Mouse (Mus musculus) heart, adult 2 months (tissue): Measurements from ENCODE around the gene Rchy1. TPM values are rescaled to one million over a fixed set of nuclear protein-coding genes. Genes with fewer than 3 reads are reported as not detected.

Experiments used
- DNase-seq, 2 experiments: peaks; one replicate each; pipeline ENCODE4 v3.0.0; 2021
- H3K27ac ChIP-seq: fragments of 200-600 bp; 2 replicates; pipeline ENCODE4 v1.8.1; 2022
- H3K27me3 ChIP-seq: fragments of 200-500 bp; 2 replicates; pipeline ENCODE4 v1.6.1; 2012; ENCODE audit warnings: mild to moderate bottlenecking, low read length, inconsistent platforms, mixed read lengths; ENCODE audit not compliant: control insufficient read depth, insufficient read depth
- H3K36me3 ChIP-seq: fragments of 200-500 bp; 2 replicates; pipeline ENCODE4 v1.6.1; 2012; ENCODE audit warnings: low read length, inconsistent platforms; ENCODE audit not compliant: control insufficient read depth, insufficient read depth
- H3K4me1 ChIP-seq: fragments of 200-500 bp; 2 replicates; pipeline ENCODE4 v1.6.1; 2011; ENCODE audit warnings: low read length; ENCODE audit not compliant: control insufficient read depth, insufficient read depth
- H3K4me3 ChIP-seq: fragments of 200-600 bp; 2 replicates; pipeline ENCODE4 v1.8.1; 2022
- H3K79me2 ChIP-seq: fragments of 200-500 bp; replicated peaks from 2 replicates; pipeline ENCODE4 v1.6.1; 2012; ENCODE audit warnings: mild to moderate bottlenecking, inconsistent platforms, low read length, moderate library complexity, mixed read lengths; ENCODE audit not compliant: control insufficient read depth, insufficient read depth
- H3K9ac ChIP-seq: fragments of 200-500 bp; 2 replicates; pipeline ENCODE4 v1.6.1; 2012; ENCODE audit warnings: low read depth, mild to moderate bottlenecking, control low read depth, inconsistent platforms, low read length, mixed read lengths
- CTCF ChIP-seq: fragments of 200-600 bp; IDR thresholded peaks from 2 replicates; pipeline ENCODE4 v1.8.1; 2022; ENCODE audit warnings: antibody characterized with exemption, mild to moderate bottlenecking, moderate library complexity
- EP300 ChIP-seq: fragments of 200-500 bp; IDR thresholded peaks from 2 replicates; pipeline ENCODE4 v1.6.1; 2011; ENCODE audit warnings: low read depth, low read length, control low read depth; ENCODE audit not compliant: insufficient read depth
- POLR2A ChIP-seq: fragments of 200-500 bp; IDR thresholded peaks from 2 replicates; pipeline ENCODE4 v1.6.1; 2011; ENCODE audit warnings: mild to moderate bottlenecking, low read depth, low read length, control low read depth; ENCODE audit not compliant: insufficient read depth
- WGBS: fragments of 180-500 bp; shearing (Covaris S2); methylation state at CpG from one replicate; pipeline ENCODE4 v1.1.7; 2018; 5-methylcytosine and 5-hydroxymethylcytosine counted together
- intact Hi-C: fragments of 180-260 bp; cut with DNase I; formaldehyde crosslinking; loops from one replicate; pipeline ENCODE4 v1.15.1; 2025
- polyA plus RNA-seq: library from polyadenylated mRNA; depleted of rRNA; stranded (reverse); fragments of >200 nt; gene quantifications from 2 replicates; pipeline ENCODE4 v1.2.3, GENCODE M21; 2012
- total RNA-seq, 2 experiments: library from RNA; stranded (reverse); gene quantifications; 2 replicates each; pipeline ENCODE4 v1.2.3; 2021

Rchy1 gene
- total and polyA plus RNA-seq, 3 experiments: 21.8 to 33.0 (median 26.9) TPM

DNA sequence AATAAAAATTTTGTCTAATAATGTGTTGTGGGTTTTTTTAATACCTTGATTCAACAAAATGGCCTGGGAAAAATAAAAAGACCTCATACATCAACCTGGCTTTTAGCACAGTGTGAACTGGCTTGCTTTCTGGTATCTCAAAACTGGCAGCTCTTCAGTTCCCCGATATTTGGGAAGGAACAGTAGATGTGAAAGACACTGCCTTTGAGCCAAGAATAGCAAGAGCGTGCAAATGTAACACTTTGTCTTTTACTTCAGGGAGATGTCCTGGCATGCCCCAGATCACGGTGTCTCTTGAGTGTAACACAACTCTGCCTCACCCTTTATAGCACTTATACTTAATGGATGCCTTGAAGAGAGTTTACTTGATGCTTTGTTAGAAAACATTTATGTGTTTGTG is 9.2 kb upstream of the Rchy1 start:
- TF ChIP-seq CTCF: no peak
- no peak for TF ChIP-seq POLR2A
- no peak for TF ChIP-seq EP300
- no peak overlapping the region for H3K4me3 ChIP-seq
- H3K27ac ChIP-seq: no peak overlapping the region
- no peaks in the 10 kb centered on the region for H3K79me2 ChIP-seq
- 61% methylated on average over 3 of the region's 3 CpGs for WGBS
- no peaks in the 10 kb centered on the region for H3K27me3 ChIP-seq
- no peak for DNase-seq
- intact Hi-C loops: no loop called here
- no peaks in the 10 kb centered on the region for H3K36me3 ChIP-seq
- H3K4me1 ChIP-seq: no peaks in the 10 kb centered on the region
- no peak overlapping the region for H3K9ac ChIP-seq

DNA sequence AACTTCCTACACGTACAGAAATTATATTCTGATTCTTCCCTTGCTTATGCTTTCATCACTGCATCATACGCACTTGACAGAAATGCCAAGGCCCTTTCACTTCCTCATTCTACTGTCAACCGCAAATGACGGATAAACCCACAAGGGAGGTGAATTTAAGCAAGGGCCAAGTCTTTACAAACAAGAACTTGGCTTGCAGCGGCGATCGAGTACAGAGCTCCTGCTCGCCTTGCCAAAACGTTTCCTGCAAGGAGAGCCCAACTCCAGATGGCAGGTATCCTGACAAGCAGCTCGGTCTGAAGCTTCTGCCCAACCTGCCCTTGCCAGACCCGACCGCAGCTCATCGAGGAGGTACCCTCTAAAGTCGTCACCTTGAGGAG is 619 bp downstream of the Rchy1 start:
- Histone ChIP-seq H3K4me3 (peak overlapping the region; percentile 83), H3K4me1 (peaks cover 8% of the 10 kb centered on the region), H3K79me2 (peaks cover 5% of the 10 kb centered on the region; the same call in 1 of the 2 replicates), H3K27ac (peak overlapping the region; percentile 99), H3K9ac (peak overlapping the region; percentile 83), H3K27me3 (no peaks in the 10 kb centered on the region), H3K36me3 (peaks cover 24% of the 10 kb centered on the region)
- no peak for DNase-seq
- intact Hi-C loops: loop anchor here (2.0 to 10.0 kb wide), 4 partner anchors 81 to 543 kb away; partner anchors contain the start of genes Cdkl2, G3bp2, Scarb2 and Uso1
- under 1% methylated on average over 14 of the region's 14 CpGs for WGBS
- TF ChIP-seq CTCF: no peak
- TF ChIP-seq POLR2A: no peak
- no peak for TF ChIP-seq EP300

DNA sequence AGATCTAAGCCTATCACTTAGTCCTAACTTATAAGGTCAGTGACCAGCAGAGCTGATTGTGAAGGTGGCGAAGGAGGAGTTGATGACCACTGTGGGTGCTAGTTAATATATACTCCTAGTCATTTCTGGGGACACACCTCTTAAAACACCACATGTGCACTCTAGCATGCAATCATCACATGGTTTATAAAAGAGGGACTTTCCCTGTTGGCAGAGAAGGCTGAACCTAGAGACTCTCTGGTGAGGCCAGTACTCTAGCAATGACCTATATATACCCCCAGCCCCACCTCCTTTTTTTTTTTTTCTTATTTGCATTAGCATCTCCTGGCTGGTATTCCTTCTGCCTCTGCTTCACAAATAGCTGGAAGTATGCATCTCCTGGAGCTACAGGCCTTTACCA is 1.5 kb downstream of the Rchy1 start:
- TF ChIP-seq POLR2A (no peak), CTCF (no peak), EP300 (no peak)
- peaks cover 24% of the 10 kb centered on the region for H3K36me3 ChIP-seq
- peak overlapping the region; percentile 83 for H3K4me3 ChIP-seq
- no peak overlapping the region; the same call in none of the 2 replicates for H3K9ac ChIP-seq
- intact Hi-C loops: loop anchor here (5.0 to 10.0 kb wide), 2 partner anchors 176 to 543 kb away; partner anchors contain the start of genes Scarb2 and Uso1
- 70% methylated on average over 1 of the region's 1 CpGs for WGBS
- DNase-seq: peak in 1 of 2 experiments; percentile 7
- H3K4me1 ChIP-seq: peaks cover 8% of the 10 kb centered on the region
- H3K79me2 ChIP-seq: peaks cover 5% of the 10 kb centered on the region; the same call in 1 of the 2 replicates
- no peaks in the 10 kb centered on the region for H3K27me3 ChIP-seq
- peak overlapping the region; percentile 99 for H3K27ac ChIP-seq

DNA sequence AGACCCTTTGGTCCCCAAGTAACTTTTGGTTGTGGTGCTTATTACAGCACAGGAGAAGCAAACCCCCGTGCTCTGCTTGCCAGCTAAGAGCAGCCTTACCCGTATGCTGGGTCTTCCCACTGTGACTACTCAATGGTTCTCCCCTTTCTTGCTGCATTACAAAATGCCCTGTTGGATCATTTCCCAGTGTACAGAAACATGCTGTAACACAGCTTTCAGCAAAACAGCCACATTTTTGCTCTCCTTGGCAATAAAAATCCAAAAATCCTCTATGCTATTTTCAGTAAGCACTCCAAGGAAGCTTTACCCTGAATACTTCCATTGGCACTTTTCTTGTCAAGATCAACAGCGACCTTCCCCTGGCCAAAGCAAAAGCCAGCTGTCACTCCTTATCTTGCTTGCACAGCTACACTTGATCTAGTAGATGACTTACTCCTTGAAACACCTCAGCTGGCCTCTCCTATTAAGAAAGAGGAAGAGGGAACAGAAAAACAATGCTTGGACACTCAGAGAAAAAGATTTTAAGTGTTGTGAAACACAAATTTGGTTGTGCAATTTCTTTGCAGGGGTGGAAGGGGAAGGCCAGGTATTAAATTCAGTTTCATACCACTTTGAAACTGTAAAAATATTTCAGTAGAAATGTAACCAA is 2.1 kb downstream of the Rchy1 start:
- peaks cover 25% of the 10 kb centered on the region for H3K36me3 ChIP-seq
- 15% methylated on average over 3 of the region's 3 CpGs for WGBS
- no peaks in the 10 kb centered on the region for H3K27me3 ChIP-seq
- peak overlapping the region; percentile 14 for H3K9ac ChIP-seq
- intact Hi-C loops: loop anchor here (5.0 to 10.0 kb wide), 2 partner anchors 177 to 544 kb away; partner anchors contain the start of genes Scarb2 and Uso1
- H3K4me3 ChIP-seq: peak overlapping the region; percentile 17; the same call in 1 of the 2 replicates
- H3K27ac ChIP-seq: peak overlapping the region; percentile 37
- peak in 1 of 2 experiments; percentile 7 for DNase-seq
- peaks cover 8% of the 10 kb centered on the region for H3K4me1 ChIP-seq
- no peak for TF ChIP-seq CTCF
- TF ChIP-seq EP300: no peak
- TF ChIP-seq POLR2A: no peak
- peaks cover 5% of the 10 kb centered on the region; the same call in 1 of the 2 replicates for H3K79me2 ChIP-seq

DNA sequence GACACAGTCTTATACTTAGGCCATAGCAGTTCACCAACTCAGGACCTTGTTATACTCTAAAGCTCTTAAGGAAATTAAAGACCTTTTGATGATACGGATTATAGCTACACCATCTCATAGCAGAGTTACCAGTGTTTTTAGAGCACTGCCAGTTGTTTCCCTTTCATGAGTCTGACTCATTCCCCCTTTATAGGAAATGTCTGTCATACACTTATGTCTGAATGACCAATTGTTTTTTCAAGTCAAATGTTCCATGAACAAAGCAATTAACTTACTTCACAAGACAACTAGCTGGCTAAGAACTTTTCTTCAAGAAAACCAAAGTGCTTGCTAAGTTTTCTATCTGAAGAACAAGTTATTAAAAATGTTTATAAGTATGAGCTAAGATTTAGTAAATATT is 2.9 kb downstream of the Rchy1 start:
- Histone ChIP-seq H3K4me3 (no peak overlapping the region), H3K9ac (no peak overlapping the region), H3K36me3 (peaks cover 26% of the 10 kb centered on the region), H3K4me1 (peaks cover 8% of the 10 kb centered on the region), H3K27ac (no peak overlapping the region; the same call in 1 of the 2 replicates), H3K79me2 (peaks cover 5% of the 10 kb centered on the region; the same call in 1 of the 2 replicates), H3K27me3 (no peaks in the 10 kb centered on the region)
- intact Hi-C loops: loop anchor here (5.0 to 10.0 kb wide), 2 partner anchors 177 to 545 kb away; partner anchors contain the start of genes Scarb2 and Uso1
- no peak for DNase-seq
- TF ChIP-seq CTCF (no peak), EP300 (no peak), POLR2A (no peak)
- 67% methylated on average over 1 of the region's 1 CpGs for WGBS

DNA sequence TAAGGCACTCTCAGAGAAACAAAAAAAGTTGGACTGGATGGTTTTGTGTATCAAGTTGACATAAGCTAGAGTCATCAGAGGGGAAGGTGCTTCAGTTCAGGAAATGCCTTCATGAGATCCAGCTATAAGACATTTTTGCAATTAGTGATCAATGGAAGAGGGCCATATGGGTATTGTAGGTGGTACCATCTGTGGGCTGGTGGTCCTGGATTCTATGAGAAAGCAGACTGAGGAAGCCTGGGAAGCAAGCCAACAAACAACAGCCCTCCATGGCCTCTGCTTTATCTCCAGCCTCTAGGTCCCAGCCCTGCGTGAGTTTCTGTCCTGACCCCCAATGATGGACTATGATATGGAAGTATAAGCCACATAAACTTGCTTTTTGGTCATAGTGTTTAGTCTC is 3.8 kb downstream of the Rchy1 start:
- Histone ChIP-seq H3K36me3 (peaks cover 26% of the 10 kb centered on the region), H3K79me2 (peaks cover 5% of the 10 kb centered on the region; the same call in 1 of the 2 replicates), H3K27me3 (no peaks in the 10 kb centered on the region), H3K4me1 (peaks cover 8% of the 10 kb centered on the region), H3K27ac (no peak overlapping the region), H3K9ac (no peak overlapping the region), H3K4me3 (no peak overlapping the region)
- 63% methylated on average over 1 of the region's 1 CpGs for WGBS
- intact Hi-C loops: no loop called here
- TF ChIP-seq EP300 (no peak), CTCF (no peak), POLR2A (no peak)
- no peak for DNase-seq
